Mouse (Mus musculus) limb, embryonic 12.5 days (tissue): ENCODE measurements around the gene Gpr132. TPM values are rescaled to one million over a fixed set of nuclear protein-coding genes. Genes with fewer than 3 reads are reported as not detected.

Source experiments
- ATAC-seq: fragments of 200-750 bp; cut with Nextera tagmentation; 2 replicates; pipeline ENCODE4 v1.8.0; 2017; ENCODE audit warnings: low read depth, moderate TSS enrichment; ENCODE audit not compliant: insufficient number of reproducible peaks, insufficient read depth, low FRiP score, low TSS enrichment
- H3K27ac ChIP-seq: fragments of 300-500 bp; sonication (generic); 2 replicates; pipeline ENCODE4 v1.5.1; 2016; ENCODE audit warnings: mild to moderate bottlenecking, moderate library complexity
- H3K27me3 ChIP-seq: fragments of 300-500 bp; sonication (generic); 2 replicates; pipeline ENCODE4 v1.6.1; 2016; ENCODE audit warnings: mild to moderate bottlenecking, moderate library complexity
- H3K36me3 ChIP-seq: fragments of 300-500 bp; sonication (generic); 2 replicates; pipeline ENCODE4 v1.6.1; 2016; ENCODE audit warnings: mild to moderate bottlenecking, moderate library complexity
- H3K4me1 ChIP-seq: fragments of 300-500 bp; sonication (generic); replicated peaks from 2 replicates; pipeline ENCODE4 v1.6.1; 2016
- H3K4me2 ChIP-seq: fragments of 300-500 bp; sonication (generic); 2 replicates; pipeline ENCODE4 v1.6.1; 2016; ENCODE audit warnings: mild to moderate bottlenecking, moderate library complexity
- H3K4me3 ChIP-seq: fragments of 300-500 bp; sonication (generic); replicated peaks from 2 replicates; pipeline ENCODE4 v1.5.1; 2016; ENCODE audit warnings: mild to moderate bottlenecking
- H3K9ac ChIP-seq: fragments of 300-500 bp; sonication (generic); replicated peaks from 2 replicates; pipeline ENCODE4 v1.6.1; 2016; ENCODE audit warnings: mild to moderate bottlenecking, moderate library complexity
- H3K9me3 ChIP-seq: fragments of 300-500 bp; sonication (generic); 2 replicates; pipeline ENCODE4 v1.6.1; 2016; ENCODE audit warnings: mild to moderate bottlenecking, moderate library complexity
- WGBS: fragments of 180-500 bp; shearing (Covaris S2); methylation state at CpG from one replicate; pipeline ENCODE4 v1.1.7; 2016; 5-methylcytosine and 5-hydroxymethylcytosine counted together
- polyA plus RNA-seq: library from polyadenylated mRNA; unstranded; fragments of >200 nt; fragmentation: Nextera tagmentation; extraction: Ambion mirVana; gene quantifications from 2 replicates; pipeline ENCODE4 v1.2.1, GENCODE M21; 2016

Gpr132 gene
- polyA plus RNA-seq, 1 experiment from 2014 or later, result not detected

- ATAC-seq, result no peak
- Histone ChIP-seq H3K4me2 (peak overlapping the region; percentile 60), H3K36me3 (peaks cover 42% of the 10 kb centered on the region), H3K27me3 (no peaks in the 10 kb centered on the region), H3K4me1 (peaks cover 35% of the 10 kb centered on the region), H3K4me3 (peak overlapping the region; percentile 79), H3K27ac (no peak overlapping the region), H3K9me3 (no peaks in the 10 kb centered on the region), H3K9ac (peak overlapping the region; percentile 93)
- 89% methylated on average over 3 of the region's 3 CpGs for WGBS
Measured at GRCm38 (mm10) chr12:112830570-112830969, 37.5 kb downstream of the Gpr132 start.

GRCm38 (mm10) chr12:112830141-112830540, 37.9 kb downstream of the Gpr132 start:
- H3K27me3 ChIP-seq, result no peaks in the 10 kb centered on the region
- H3K36me3 ChIP-seq, result peaks cover 45% of the 10 kb centered on the region
- H3K4me1 ChIP-seq, result peaks cover 37% of the 10 kb centered on the region
- H3K4me2 ChIP-seq, result peak overlapping the region; percentile 60
- H3K9me3 ChIP-seq, result no peaks in the 10 kb centered on the region
- peak overlapping the region; percentile 73; the same call in 1 of the 2 replicates for H3K27ac ChIP-seq
- 39% methylated on average over 2 of the region's 2 CpGs for WGBS
- peak overlapping the region; percentile 93 for H3K9ac ChIP-seq
- H3K4me3 ChIP-seq, result peak overlapping the region; percentile 79
- ATAC-seq, result no peak

- Histone ChIP-seq H3K9me3 (no peaks in the 10 kb centered on the region), H3K36me3 (peaks cover 53% of the 10 kb centered on the region), H3K4me3 (peak within 1 kb of the TSS; percentile 79), H3K27ac (peak within 1 kb of the TSS; percentile 92), H3K9ac (peak within 1 kb of the TSS; percentile 93), H3K4me1 (peaks cover 43% of the 10 kb centered on the region), H3K27me3 (no peaks in the 10 kb centered on the region), H3K4me2 (peak within 1 kb of the TSS; percentile 76)
- under 1% methylated on average over 70 of the region's 72 CpGs for WGBS
- peak; percentile 95 for ATAC-seq
Measured at GRCm38 (mm10) chr12:112829244-112829864, 38.7 kb downstream of the Gpr132 start, which contains the start of gene Cdca4. Gene Cdca4 (minus strand): TSS chr12:112829423.

GRCm38 (mm10) chr12:112828501-112829243, 39.4 kb downstream of the Gpr132 start:
- Histone ChIP-seq H3K27me3 (no peaks in the 10 kb centered on the region), H3K4me1 (peaks cover 50% of the 10 kb centered on the region)

GRCm38 (mm10) chr12:112825901-112826300, 42.1 kb downstream of the Gpr132 start:
- Histone ChIP-seq H3K4me2 (peak overlapping the region; percentile 9), H3K9me3 (no peaks in the 10 kb centered on the region), H3K9ac (0 out of 2 replicates have a peak overlapping the region, but pooled peaks have one; percentile 19), H3K36me3 (peaks cover 64% of the 10 kb centered on the region), H3K27me3 (no peaks in the 10 kb centered on the region), H3K4me3 (no peak overlapping the region), H3K4me1 (peaks cover 57% of the 10 kb centered on the region), H3K27ac (no peak overlapping the region)
- WGBS, result 84% methylated on average over 5 of the region's 5 CpGs
- ATAC-seq, result no peak

More at GRCm38 (mm10) chr12:112828501-112829243, 39.4 kb downstream of the Gpr132 start:
- ATAC-seq, result peak; percentile 76
- peak overlapping the region; percentile 76 for H3K4me2 ChIP-seq
- H3K27ac ChIP-seq, result peak overlapping the region; percentile 92
- H3K36me3 ChIP-seq, result peaks cover 57% of the 10 kb centered on the region
- H3K9me3 ChIP-seq, result no peaks in the 10 kb centered on the region
- peak overlapping the region; percentile 93 for H3K9ac ChIP-seq
- peak overlapping the region; percentile 79 for H3K4me3 ChIP-seq
- under 1% methylated on average over 51 of the region's 51 CpGs for WGBS

GRCm38 (mm10) chr12:112823221-112823620, 44.8 kb downstream of the Gpr132 start:
- Histone ChIP-seq H3K4me1 (peaks cover 49% of the 10 kb centered on the region), H3K4me2 (no peak overlapping the region), H3K9me3 (no peaks in the 10 kb centered on the region), H3K36me3 (peaks cover 91% of the 10 kb centered on the region), H3K4me3 (no peak overlapping the region), H3K27ac (no peak overlapping the region), H3K27me3 (no peaks in the 10 kb centered on the region), H3K9ac (no peak overlapping the region)
- WGBS, result 82% methylated on average over 4 of the region's 4 CpGs
- ATAC-seq, result no peak

- peaks cover 43% of the 10 kb centered on the region for H3K4me1 ChIP-seq
- ATAC-seq, result no peak
- 85% methylated on average over 2 of the region's 2 CpGs for WGBS
- no peak overlapping the region for H3K9ac ChIP-seq
- H3K4me2 ChIP-seq, result no peak overlapping the region
- H3K27me3 ChIP-seq, result no peaks in the 10 kb centered on the region
- H3K4me3 ChIP-seq, result no peak overlapping the region
- H3K9me3 ChIP-seq, result no peaks in the 10 kb centered on the region
- no peak overlapping the region for H3K27ac ChIP-seq
- H3K36me3 ChIP-seq, result peaks cover 94% of the 10 kb centered on the region
Measured at GRCm38 (mm10) chr12:112822676-112823075, 45.4 kb downstream of the Gpr132 start.

GRCm38 (mm10) chr12:112821974-112822373, 46.1 kb downstream of the Gpr132 start:
- Histone ChIP-seq H3K9me3 (no peaks in the 10 kb centered on the region), H3K4me1 (peaks cover 36% of the 10 kb centered on the region), H3K36me3 (peaks cover 94% of the 10 kb centered on the region), H3K4me2 (no peak overlapping the region), H3K27ac (no peak overlapping the region), H3K4me3 (no peak overlapping the region), H3K9ac (0 out of 2 replicates have a peak overlapping the region, but pooled peaks have one; percentile 8), H3K27me3 (no peaks in the 10 kb centered on the region)
- no peak for ATAC-seq
- WGBS, result 85% methylated on average over 4 of the region's 4 CpGs

- H3K4me1 ChIP-seq, result peaks cover 29% of the 10 kb centered on the region
- H3K9me3 ChIP-seq, result no peaks in the 10 kb centered on the region
- WGBS, result 89% methylated on average over 1 of the region's 1 CpGs
- 0 out of 2 replicates have a peak overlapping the region, but pooled peaks have one; percentile 8 for H3K9ac ChIP-seq
- no peak overlapping the region for H3K4me3 ChIP-seq
- no peaks in the 10 kb centered on the region for H3K27me3 ChIP-seq
- peaks cover 89% of the 10 kb centered on the region for H3K36me3 ChIP-seq
- ATAC-seq, result no peak
- no peak overlapping the region for H3K4me2 ChIP-seq
- no peak overlapping the region for H3K27ac ChIP-seq
Measured at GRCm38 (mm10) chr12:112821216-112821615, 46.8 kb downstream of the Gpr132 start.

- no peak for ATAC-seq
- Histone ChIP-seq H3K4me1 (peaks cover 21% of the 10 kb centered on the region), H3K27me3 (no peaks in the 10 kb centered on the region), H3K4me3 (no peak overlapping the region), H3K27ac (no peak overlapping the region), H3K36me3 (peaks cover 89% of the 10 kb centered on the region), H3K9ac (no peak overlapping the region), H3K4me2 (no peak overlapping the region), H3K9me3 (no peaks in the 10 kb centered on the region)
- WGBS, result 87% methylated on average over 12 of the region's 12 CpGs
Measured at GRCm38 (mm10) chr12:112820401-112820999, 47.5 kb downstream of the Gpr132 start.

GRCm38 (mm10) chr12:112819057-112819662, 48.9 kb downstream of the Gpr132 start:
- H3K4me1 ChIP-seq, result peaks cover 12% of the 10 kb centered on the region
- no peak overlapping the region for H3K27ac ChIP-seq
- H3K27me3 ChIP-seq, result no peaks in the 10 kb centered on the region
- no peak overlapping the region for H3K4me2 ChIP-seq
- H3K4me3 ChIP-seq, result no peak overlapping the region
- H3K36me3 ChIP-seq, result peaks cover 90% of the 10 kb centered on the region
- H3K9ac ChIP-seq, result no peak overlapping the region
- no peak for ATAC-seq
- no peaks in the 10 kb centered on the region for H3K9me3 ChIP-seq
- 93% methylated on average over 8 of the region's 8 CpGs for WGBS
